Mouse (Mus musculus): Measurements from ENCODE around the gene Dnaic1.

DNA sequence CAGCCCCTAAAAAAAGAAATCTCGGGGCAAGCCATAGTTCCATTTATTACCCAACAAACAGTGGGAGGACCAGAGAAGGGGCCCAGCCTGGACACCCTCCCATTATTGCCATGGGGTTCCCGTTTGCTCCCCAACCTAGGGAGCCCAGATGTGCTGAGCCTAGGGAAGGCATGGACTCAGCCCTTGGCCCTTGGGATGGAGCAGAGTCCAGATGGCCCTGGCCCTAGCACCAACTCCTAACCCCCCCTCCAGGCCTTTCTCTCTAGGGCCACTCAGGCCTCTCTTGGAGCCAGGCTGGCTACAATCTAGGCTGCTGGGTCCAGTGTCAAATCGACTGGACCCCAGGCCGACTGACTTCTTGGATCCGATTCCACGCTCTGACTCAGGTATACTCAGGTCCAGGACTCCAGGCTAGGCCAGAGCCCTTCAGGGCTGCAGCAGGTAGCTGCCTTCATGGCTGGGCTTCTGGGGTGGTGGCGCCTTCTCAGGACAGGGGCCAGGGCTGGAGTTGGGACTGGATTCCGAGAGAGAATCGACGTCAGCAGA, 68.7 kb downstream of the Dnaic1 start:
- TF ChIP-seq CTCF (IDR thresholded peaks at IDR 0.05; ENCODE audit: borderline replicate concordance, control insufficient read depth, extremely low read depth, insufficient read depth, low read length, poor library complexity), result no peak
- TF ChIP-seq POLR2A (IDR thresholded peaks at IDR 0.05; ENCODE audit: control insufficient read depth, extremely low read depth, insufficient read depth, low read length, poor library complexity), result no peak

All from thymus, adult 2 months (tissue).